Mouse (Mus musculus): ENCODE data around the gene Afap1.
A peak's percentile ranks its signal among the peaks of the same experiment; 100 is the strongest.

Gene Afap1

GRCm38 (mm10) chr5:35893093-35893804 is at the start of gene Afap1:
Afap1 (plus strand) TSS chr5:35893319.
- peak; percentile 99 for DNase-seq (ENCODE audit: low spot score in 2 of 2)

DNA sequence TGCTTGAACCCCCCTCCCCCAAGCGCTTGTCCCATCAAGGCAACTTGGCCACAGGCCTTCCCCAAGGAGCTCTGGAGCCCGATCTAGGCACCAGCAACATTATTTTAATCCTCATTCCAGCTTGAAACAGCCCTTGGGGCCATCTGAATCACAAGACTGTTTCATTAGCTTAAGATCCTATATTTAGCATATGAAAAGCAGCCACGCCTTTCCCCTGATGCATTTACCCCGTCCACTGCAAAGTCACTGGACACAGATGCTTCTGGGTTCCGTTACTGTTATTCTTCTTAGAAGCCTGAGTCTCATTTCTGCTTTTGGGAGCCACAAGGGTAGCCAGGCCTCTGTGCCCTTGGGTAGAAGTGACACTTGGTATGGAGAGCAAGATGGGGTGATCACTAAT is 41.6 kb upstream of the Afap1 start:
- no peak for DNase-seq (ENCODE audit: low spot score in 2 of 2)

DNA sequence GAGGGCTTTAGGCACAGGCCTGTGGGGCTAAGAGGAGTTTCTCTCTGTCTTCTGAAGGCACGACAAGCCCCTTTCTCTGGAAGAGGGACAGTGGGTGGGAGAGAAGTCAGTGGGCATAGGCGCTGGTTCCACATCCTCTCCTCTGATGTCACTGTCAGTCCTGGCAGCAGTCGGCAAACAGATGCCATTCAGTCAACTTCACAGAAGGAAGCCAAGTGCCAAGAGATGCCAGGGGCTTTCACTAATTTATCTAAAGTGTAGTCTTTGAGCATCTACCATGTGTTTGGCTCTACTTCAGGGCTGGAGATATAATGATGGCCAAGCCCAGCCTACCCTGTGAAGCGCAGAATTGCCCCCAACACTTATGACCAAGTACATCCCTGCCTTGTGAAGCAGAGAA is 39.7 kb upstream of the Afap1 start:
- DNase-seq (ENCODE audit: low spot score in 2 of 2) = no peak

- DNase-seq (ENCODE audit: low spot score in 2 of 2) = peak; percentile 9 to 21
These were observed 36.9 kb upstream of the Afap1 start for GRCm38 (mm10) chr5:35856245-35856644.

GRCm38 (mm10) chr5:35858069-35858468 is 35.0 kb upstream of the Afap1 start:
- peak in 1 of 2 experiments; percentile 22 for DNase-seq (ENCODE audit: low spot score in 2 of 2)

GRCm38 (mm10) chr5:35861456-35861855 is 31.7 kb upstream of the Afap1 start:
- no peak for DNase-seq (ENCODE audit: low spot score in 2 of 2)

GRCm38 (mm10) chr5:35869973-35870372 is 23.1 kb upstream of the Afap1 start:
- no peak for DNase-seq (ENCODE audit: low spot score in 2 of 2)

GRCm38 (mm10) chr5:35870408-35871012 is 22.6 kb upstream of the Afap1 start:
- DNase-seq (ENCODE audit: low spot score in 2 of 2) = peak; percentile 36 to 66

DNA sequence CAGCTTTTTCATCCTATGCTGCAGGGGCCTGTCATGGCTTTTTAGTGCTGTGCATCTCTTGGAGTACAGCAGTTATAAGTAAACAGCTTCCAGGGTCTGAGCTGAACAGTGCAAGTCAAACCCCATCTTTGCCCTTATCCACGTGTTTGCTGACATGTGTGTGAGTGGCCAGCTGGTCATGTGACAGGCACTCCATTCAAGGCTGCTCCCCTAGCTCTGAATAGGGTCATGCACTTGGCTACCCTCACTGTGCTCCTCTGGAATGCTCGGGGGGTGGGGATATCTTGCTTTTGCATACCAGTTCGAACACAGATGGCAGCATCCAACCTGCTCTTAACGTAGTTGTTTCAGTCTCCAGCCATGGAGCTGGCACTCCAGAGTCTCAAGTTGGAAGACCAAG is 19.7 kb upstream of the Afap1 start:
- DNase-seq (ENCODE audit: low spot score in 2 of 2) = no peak

- no peak for DNase-seq (ENCODE audit: low spot score in 2 of 2)
These were observed 16.9 kb upstream of the Afap1 start for GRCm38 (mm10) chr5:35876236-35876635.

DNA sequence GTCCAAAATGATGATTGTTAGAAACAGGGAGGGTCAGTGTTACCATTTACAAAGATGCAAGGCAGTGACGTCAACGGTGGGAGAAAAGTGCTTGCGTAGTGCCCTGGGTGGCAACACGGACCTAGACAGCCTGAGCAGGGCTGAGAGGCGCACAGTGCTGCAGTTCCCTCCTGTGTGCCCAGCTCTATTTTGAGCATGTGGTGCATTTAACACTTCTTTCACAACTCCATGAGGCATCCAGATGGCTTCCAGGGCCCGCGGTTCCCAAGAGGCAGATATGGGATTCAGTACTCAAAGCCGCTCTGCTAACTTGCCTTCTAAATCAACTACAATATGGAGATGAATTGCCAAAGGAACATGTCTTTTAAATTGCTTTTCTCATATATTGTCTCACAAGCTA is 13.9 kb upstream of the Afap1 start:
- no peak for DNase-seq (ENCODE audit: low spot score in 2 of 2)

GRCm38 (mm10) chr5:35882391-35882790 is 10.7 kb upstream of the Afap1 start:
- no peak for DNase-seq (ENCODE audit: low spot score in 2 of 2)

DNA sequence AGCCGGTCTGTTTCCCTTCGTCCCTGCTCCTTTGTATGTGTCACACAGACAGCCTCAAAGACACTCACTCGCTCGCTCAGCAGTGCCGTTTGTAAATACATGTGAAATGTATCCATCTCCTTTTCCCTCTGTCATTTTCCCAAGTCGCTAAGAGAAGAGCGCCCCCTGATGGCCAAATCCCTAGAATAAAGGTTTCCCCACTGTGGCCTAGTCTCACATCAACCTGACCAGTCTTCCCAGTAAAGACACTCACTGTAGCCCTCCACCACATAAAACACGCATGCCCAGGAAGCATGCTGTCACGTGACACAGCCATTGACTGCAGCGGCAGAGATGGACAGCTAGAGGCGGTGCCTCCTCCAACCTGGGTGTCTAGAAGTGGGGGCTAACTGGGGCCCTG is 8.9 kb upstream of the Afap1 start:
- DNase-seq (ENCODE audit: low spot score in 2 of 2) = no peak

DNA sequence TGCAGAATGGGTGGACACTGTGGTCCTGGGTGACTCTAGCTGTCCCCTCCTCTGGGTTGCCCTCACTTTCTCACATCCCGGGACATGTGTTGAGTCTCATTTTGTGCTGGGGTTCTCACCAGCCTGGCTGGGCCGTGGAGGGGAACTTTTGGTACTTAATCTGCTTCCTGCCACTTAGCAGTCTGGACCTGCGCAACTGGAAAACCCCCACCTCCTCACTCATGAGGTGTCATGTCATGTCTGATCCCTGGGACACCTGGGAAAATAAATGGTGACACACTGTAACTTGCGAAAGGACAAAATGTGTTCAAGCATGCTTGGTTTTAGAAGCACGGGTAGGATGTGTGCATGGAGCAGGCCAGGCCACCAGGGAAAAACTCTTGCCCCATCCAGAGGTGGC is 8.4 kb upstream of the Afap1 start:
- DNase-seq (ENCODE audit: low spot score in 2 of 2) = no peak

GRCm38 (mm10) chr5:35888959-35889358 is 4.2 kb upstream of the Afap1 start:
- DNase-seq (ENCODE audit: low spot score in 2 of 2) = no peak

GRCm38 (mm10) chr5:35889641-35890040 is 3.5 kb upstream of the Afap1 start:
- DNase-seq (ENCODE audit: low spot score in 2 of 2) = no peak

DNA sequence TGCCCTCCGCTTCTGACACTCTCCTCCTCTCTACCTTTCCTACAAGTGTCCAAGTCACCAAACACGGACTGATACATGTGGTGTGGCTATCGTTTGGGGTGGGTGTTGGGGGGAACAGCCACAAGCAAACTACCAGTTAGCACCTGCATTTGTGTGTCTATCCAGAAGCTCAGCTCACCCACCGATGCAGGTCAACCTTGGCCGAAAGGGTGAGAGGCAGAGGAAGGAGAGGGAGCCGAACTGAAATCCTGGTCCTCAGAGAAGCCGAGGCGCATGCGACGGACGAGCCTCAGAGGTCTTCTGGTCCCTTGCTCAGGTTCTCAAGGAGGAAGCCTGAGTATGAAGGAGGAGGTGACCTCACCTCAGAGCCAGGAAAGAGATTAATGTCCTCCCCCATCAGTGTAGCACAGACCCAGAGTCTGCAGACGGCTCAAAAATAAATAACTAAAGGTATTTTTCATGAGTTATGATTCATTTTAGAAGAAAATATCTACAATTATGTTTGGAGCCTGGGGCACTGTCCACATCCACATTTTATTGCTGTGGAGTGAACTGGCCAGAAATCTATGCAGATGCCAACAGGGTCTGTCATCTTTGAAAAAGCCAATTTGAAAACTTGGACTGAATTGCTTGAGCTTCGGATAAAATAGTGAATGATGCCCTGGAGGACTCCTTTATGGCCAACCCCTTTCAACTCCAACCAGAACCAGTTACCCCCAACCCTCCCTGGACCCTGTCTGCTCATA is 2.0 kb upstream of the Afap1 start:
- no peak for DNase-seq (ENCODE audit: low spot score in 2 of 2)

- DNase-seq (ENCODE audit: low spot score in 2 of 2) = no peak
These were observed 756 bp upstream of the Afap1 start for GRCm38 (mm10) chr5:35892363-35892762.

DNA sequence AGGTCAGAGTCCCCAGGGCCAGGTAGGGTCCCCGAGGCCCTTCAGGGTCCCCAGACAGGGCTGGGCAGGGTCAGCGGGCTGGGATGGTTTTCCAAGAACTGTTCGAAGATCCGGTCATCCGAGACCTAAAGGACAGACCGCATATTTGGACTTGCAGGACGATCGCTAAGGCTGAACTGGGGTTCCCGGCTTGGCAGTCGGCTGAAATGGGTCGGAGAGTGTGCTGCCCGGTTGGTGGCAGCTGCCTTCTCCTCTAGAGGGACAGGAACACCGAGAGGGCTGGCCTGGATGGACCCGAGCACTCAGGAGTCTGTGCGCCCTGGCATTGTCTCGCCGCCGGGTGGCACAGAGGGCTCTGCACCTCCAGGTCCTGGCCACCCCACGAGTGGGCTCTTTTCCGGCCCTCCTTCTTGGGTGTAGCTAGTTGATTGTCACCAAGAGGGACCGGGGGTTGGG is 714 bp downstream of the Afap1 start:
- peak; percentile 73 to 81 for DNase-seq (ENCODE audit: low spot score in 2 of 2)

DNA sequence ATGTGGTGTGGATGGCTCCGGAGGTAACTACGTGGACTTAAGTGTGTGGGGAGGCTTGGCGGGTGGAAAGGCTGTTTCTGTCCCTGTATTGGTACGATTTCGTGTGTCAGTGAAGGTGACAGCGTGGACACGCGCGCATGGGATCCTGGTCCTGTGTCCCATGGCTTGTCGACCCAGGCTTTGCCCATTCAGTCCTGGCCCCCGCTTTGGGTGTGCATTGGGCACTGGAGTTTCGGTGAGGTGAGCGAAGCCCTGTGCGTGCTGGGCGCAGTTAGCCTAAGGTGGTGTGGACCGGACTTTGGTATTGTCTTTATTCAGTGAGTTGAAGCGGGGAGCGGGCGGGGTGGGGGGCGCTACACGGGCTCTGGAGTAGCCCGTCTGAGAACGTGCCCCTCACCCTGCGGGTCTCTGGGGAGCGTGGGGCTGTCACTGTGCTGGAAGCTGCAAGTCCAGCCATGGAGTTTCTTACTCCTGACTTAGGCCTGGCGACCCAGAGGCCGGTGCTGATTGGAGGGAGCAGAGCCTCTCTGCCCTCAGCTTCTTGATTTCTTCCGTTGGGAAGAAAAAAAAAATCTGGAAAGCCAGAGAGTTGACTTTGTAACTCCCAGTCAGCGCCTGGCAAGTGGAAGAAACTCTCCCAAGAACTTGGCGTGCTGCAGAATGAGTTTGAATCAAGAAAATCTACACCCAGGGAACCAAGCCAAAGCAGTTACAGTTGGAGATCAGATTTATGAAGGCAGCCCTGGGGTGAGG is 1.4 kb downstream of the Afap1 start:
- peak; percentile 68 to 71 for DNase-seq (ENCODE audit: low spot score in 2 of 2)

GRCm38 (mm10) chr5:35895926-35896325 is 2.8 kb downstream of the Afap1 start:
- no peak for DNase-seq (ENCODE audit: low spot score in 2 of 2)

- no peak for DNase-seq (ENCODE audit: low spot score in 2 of 2)
These were observed 3.4 kb downstream of the Afap1 start for GRCm38 (mm10) chr5:35896556-35896955.

Data from heart, adult 9 months (tissue).